Mouse (Mus musculus) fat pad, adult 2 months (tissue): Measurements from ENCODE around the gene Dbh.

ENCODE experiments used
- DNase-seq: peaks from one replicate; pipeline ENCODE4 v3.0.0-alpha.2; 2011; ENCODE audit warnings: low read depth, low spot score; ENCODE audit errors: extremely low read depth

Dbh gene

GRCm38 (mm10) chr2:27162656-27163055 lies 2.4 kb upstream of the Dbh start:
- DNase-seq: no peak

GRCm38 (mm10) chr2:27163851-27164250 lies 1.2 kb upstream of the Dbh start:
- DNase-seq: no peak

- DNase-seq: no peak
Observed at GRCm38 (mm10) chr2:27166074-27166473, 1.0 kb downstream of the Dbh start.

- DNase-seq: no peak
Observed at GRCm38 (mm10) chr2:27166999-27167398, 2.0 kb downstream of the Dbh start.

- no peak for DNase-seq
Observed at GRCm38 (mm10) chr2:27174242-27174641, 9.2 kb downstream of the Dbh start.

GRCm38 (mm10) chr2:27175696-27176267 lies 10.7 kb downstream of the Dbh start:
- no peak for DNase-seq

GRCm38 (mm10) chr2:27179101-27179500 lies 14.1 kb downstream of the Dbh start:
- DNase-seq: no peak

GRCm38 (mm10) chr2:27181907-27182306 lies 16.9 kb downstream of the Dbh start:
- no peak for DNase-seq

GRCm38 (mm10) chr2:27183734-27184133 lies 18.7 kb downstream of the Dbh start:
- DNase-seq: no peak

- DNase-seq: no peak
Observed at GRCm38 (mm10) chr2:27187531-27187930, 22.5 kb downstream of the Dbh start.

- no peak for DNase-seq
Observed at GRCm38 (mm10) chr2:27189994-27190393, 25.0 kb downstream of the Dbh start.

GRCm38 (mm10) chr2:27198551-27199246 lies 33.7 kb downstream of the Dbh start:
- DNase-seq: no peak

- no peak for DNase-seq
Observed at GRCm38 (mm10) chr2:27200586-27200985, 35.6 kb downstream of the Dbh start.

GRCm38 (mm10) chr2:27205666-27206065 lies 40.6 kb downstream of the Dbh start:
- no peak for DNase-seq

- no peak for DNase-seq
Observed at GRCm38 (mm10) chr2:27206128-27206797, 41.2 kb downstream of the Dbh start.

- no peak for DNase-seq
Observed at GRCm38 (mm10) chr2:27207126-27207525, 42.1 kb downstream of the Dbh start.

- no peak for DNase-seq
Observed at GRCm38 (mm10) chr2:27209370-27209769, 44.3 kb downstream of the Dbh start.

- DNase-seq: no peak
Observed at GRCm38 (mm10) chr2:27209816-27210215, 44.8 kb downstream of the Dbh start.

- DNase-seq: no peak
Observed at GRCm38 (mm10) chr2:27210255-27210654, 45.2 kb downstream of the Dbh start.

- no peak for DNase-seq
Observed at GRCm38 (mm10) chr2:27210676-27211210, 45.7 kb downstream of the Dbh start.

- no peak for DNase-seq
Observed at GRCm38 (mm10) chr2:27211966-27212893, 47.2 kb downstream of the Dbh start.
